Mouse (Mus musculus): ENCODE results near the gene Kcnab3. TPM values are rescaled to one million over a fixed set of nuclear protein-coding genes. Genes with fewer than 3 reads are reported as not detected.
A peak's percentile ranks its signal among the peaks of the same experiment; 100 is the strongest.

The Kcnab3 gene
- total RNA-seq, 1 experiment from 2014 or later = 2.0 TPM

DNA sequence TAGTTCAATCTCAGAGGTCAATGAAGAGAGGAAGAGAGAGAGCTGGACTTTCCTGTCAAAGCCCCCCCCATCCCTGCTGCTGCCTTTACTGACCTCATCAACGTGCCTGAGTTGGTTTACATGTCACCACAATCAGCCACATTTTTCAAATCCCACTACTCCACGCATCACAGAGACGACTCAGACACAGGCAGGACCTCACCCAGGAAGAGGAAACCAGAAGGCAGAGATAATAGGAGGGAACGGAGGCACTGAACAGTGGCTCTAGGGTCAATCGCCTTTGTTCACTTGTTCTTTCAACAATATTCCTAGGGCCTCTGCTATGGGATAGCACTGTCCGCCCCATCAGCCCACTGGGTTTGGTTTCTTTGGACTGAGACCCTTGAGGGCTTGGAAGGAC, 1.6 kb downstream of the Kcnab3 start:
- no peak for ATAC-seq (replicated peaks; ENCODE audit: insufficient number of reproducible peaks, low FRiP score, low TSS enrichment, poor library complexity, severe bottlenecking)

DNA sequence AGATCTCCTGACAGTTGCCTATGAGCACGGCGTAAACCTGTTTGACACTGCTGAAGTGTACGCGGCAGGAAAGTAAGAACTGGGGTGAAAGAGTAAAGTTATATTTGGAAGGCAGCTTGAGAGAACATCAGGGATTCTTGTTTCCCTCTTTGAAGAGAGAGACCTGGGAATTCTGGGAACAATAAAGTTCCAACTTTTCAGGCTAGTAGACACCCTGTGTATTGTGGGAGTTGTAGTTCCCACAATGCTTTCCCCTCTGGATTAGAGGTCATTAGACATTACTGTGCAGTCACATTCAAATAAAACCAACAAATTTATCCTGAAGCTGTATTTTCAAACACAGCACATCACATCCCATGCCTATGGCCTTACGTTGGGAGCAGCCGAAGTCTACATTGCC, 2.5 kb downstream of the Kcnab3 start:
- no peak for ATAC-seq (replicated peaks; ENCODE audit: insufficient number of reproducible peaks, low FRiP score, low TSS enrichment, poor library complexity, severe bottlenecking)

GRCm38 (mm10) chr11:69331152-69331551, 5.1 kb downstream of the Kcnab3 start:
- no peak for ATAC-seq (replicated peaks; ENCODE audit: insufficient number of reproducible peaks, low FRiP score, low TSS enrichment, poor library complexity, severe bottlenecking)

DNA sequence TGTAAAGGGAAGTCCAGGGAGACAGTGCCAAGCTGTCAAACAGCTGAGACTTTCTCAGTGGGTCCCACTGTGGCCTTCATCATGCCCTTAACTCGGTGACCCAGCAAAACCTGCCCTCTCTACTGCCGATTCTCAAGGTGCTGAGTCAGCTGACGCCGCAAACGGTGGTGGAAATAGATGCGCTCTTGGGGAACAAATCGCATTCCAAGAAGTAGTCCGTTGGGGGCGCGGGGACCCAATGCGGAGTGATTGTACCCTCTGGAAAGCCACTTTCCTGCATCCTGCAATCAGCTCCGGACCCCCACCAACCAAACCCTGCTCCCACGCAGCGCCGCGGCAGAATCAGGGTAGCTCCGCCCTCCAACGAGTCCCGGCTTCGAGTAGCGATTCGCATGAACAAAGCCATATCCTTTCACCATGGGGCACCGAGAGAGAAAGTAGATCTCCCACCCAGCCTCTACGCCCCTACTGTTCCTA, 5.9 kb downstream of the Kcnab3 start:
- peak; percentile 72 for ATAC-seq (replicated peaks; ENCODE audit: insufficient number of reproducible peaks, low FRiP score, low TSS enrichment, poor library complexity, severe bottlenecking)

- no peak for ATAC-seq (replicated peaks; ENCODE audit: insufficient number of reproducible peaks, low FRiP score, low TSS enrichment, poor library complexity, severe bottlenecking)
Measured at GRCm38 (mm10) chr11:69332713-69333253, 6.7 kb downstream of the Kcnab3 start.

- no peak for ATAC-seq (replicated peaks; ENCODE audit: insufficient number of reproducible peaks, low FRiP score, low TSS enrichment, poor library complexity, severe bottlenecking)
Measured at GRCm38 (mm10) chr11:69333922-69334321, 7.9 kb downstream of the Kcnab3 start.

DNA sequence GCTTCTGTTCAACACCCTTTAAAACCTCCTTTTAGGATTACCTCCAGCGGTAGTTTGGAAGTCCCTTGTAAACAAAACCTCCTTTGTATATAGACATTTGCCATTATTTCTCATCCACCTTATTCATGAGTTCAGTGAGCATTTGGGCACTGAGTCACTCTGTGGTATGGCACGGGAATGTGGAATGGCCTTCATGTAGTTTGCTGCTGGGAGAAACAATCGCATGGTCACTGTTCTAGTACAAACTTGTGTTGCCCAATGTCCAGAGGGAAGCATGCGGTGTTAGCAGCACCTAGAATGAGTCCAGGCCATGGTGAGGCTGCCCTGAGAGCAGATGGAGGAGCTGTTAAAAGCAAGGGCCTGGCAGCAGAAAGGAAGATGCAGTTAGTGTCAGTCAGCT, 8.7 kb downstream of the Kcnab3 start:
- no peak for ATAC-seq (replicated peaks; ENCODE audit: insufficient number of reproducible peaks, low FRiP score, low TSS enrichment, poor library complexity, severe bottlenecking)

GRCm38 (mm10) chr11:69340161-69341131, 14.4 kb downstream of the Kcnab3 start, which contains the start of gene Rnf227:
Gene Rnf227, plus strand, starts transcription at chr11:69340461.
- ATAC-seq (replicated peaks; ENCODE audit: insufficient number of reproducible peaks, low FRiP score, low TSS enrichment, poor library complexity, severe bottlenecking) = peak; percentile 34

DNA sequence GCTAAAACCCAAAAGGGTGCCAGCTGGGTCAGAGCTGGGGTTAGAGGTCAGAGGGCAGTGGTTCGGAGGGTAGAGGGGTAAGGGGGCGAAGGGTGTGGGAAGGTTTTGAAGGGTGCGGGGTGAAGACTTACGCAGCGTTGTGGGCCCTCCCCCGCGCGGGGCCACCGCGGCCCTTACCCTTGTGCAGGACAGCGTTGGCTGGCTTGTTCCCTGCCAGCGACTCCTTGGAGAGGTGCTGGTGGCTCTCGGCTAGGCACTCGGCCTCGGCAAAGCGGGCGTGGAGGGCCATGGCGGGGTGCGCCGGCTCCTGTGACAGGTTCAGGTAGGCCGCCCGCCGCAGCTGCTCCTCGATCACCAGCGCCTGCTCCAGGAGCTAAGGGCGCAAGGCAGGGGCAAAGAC, 20.4 kb downstream of the Kcnab3 start:
- no peak for ATAC-seq (replicated peaks; ENCODE audit: insufficient number of reproducible peaks, low FRiP score, low TSS enrichment, poor library complexity, severe bottlenecking)

GRCm38 (mm10) chr11:69356544-69356943, 30.5 kb downstream of the Kcnab3 start:
- ATAC-seq (replicated peaks; ENCODE audit: insufficient number of reproducible peaks, low FRiP score, low TSS enrichment, poor library complexity, severe bottlenecking) = no peak

DNA sequence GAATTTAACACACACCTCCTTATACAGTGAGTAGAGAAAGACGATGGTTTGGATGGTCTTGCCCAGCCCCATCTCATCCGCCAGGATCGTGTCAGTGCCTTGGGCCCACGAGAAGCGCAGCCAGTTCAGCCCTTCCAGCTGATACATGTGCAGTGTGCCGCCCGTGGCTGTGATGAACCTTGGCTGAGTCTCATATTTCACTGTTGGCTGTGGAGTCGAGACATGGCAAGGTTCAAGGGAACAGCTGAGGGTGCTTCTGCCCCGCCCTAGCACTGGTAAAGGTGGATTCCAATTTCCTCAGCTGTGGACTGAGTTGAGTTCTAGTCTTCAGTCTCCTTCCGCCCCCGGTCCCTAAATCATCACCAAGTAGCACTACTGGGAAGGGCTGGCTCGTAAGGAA, 31.6 kb downstream of the Kcnab3 start:
- no peak for ATAC-seq (replicated peaks; ENCODE audit: insufficient number of reproducible peaks, low FRiP score, low TSS enrichment, poor library complexity, severe bottlenecking)

DNA sequence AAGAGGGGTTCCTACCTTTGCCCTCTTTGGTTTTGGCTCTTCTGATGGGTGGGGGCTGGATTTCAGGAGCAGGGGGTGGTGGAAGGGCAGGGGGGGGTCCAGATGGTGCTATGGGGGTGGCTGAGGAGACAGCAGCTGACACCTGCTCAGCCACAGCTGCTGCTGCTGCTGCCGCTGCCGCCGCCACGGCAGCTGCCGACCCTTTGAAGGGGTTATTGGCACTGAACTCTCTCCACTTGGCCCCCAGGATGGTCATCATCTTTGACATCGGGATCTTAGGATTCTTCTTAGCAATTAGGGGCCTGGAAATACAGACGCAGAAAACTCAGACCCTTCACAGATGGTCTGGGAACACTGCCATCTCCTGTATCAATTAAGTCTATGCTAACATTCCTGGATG, 36.0 kb downstream of the Kcnab3 start:
- ATAC-seq (replicated peaks; ENCODE audit: insufficient number of reproducible peaks, low FRiP score, low TSS enrichment, poor library complexity, severe bottlenecking) = no peak

- no peak for ATAC-seq (replicated peaks; ENCODE audit: insufficient number of reproducible peaks, low FRiP score, low TSS enrichment, poor library complexity, severe bottlenecking)
Measured at GRCm38 (mm10) chr11:69362479-69362878, 36.4 kb downstream of the Kcnab3 start.

GRCm38 (mm10) chr11:69364376-69364775, 38.3 kb downstream of the Kcnab3 start:
- ATAC-seq (replicated peaks; ENCODE audit: insufficient number of reproducible peaks, low FRiP score, low TSS enrichment, poor library complexity, severe bottlenecking) = no peak

DNA sequence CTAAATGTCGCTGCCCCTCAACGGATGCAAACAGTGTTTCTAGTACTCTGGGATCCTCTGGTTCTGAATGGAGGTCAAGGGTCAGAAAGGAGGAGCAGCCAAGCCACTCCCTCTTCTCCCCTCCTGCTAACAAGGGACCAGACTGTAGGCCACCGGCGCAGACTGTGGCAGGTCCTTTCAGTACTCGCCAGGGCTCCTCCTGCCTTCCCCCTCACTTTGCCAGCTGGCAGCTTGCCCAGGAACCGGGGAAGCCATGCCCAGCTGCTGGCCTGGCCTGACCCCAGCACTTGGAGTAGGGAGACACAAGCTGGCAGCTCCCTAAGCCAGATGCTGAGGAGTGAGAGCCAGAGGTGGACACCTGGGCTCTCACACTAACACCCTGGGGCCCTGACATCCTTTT, 38.9 kb downstream of the Kcnab3 start:
- ATAC-seq (replicated peaks; ENCODE audit: insufficient number of reproducible peaks, low FRiP score, low TSS enrichment, poor library complexity, severe bottlenecking) = no peak

DNA sequence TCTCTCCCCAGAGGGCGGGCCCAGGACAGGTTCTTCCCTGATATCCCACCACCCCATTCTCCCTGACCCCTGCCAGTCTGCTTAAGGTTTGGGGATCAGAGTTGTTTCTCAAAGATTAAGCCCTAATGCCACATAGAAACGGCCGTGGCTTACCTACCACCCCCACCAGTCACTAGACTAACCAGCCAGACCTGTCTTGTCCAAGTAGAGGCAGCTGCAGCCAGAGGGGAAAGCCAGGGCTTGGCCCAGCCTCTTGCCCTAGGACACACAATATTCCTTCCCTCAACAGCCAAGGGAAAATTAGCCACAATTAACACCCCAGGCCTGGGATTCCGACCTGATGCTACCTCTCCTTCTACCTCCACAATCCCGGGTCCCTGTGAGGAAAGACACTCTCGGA, 39.7 kb downstream of the Kcnab3 start:
- no peak for ATAC-seq (replicated peaks; ENCODE audit: insufficient number of reproducible peaks, low FRiP score, low TSS enrichment, poor library complexity, severe bottlenecking)

- peak; percentile 74 for ATAC-seq (replicated peaks; ENCODE audit: insufficient number of reproducible peaks, low FRiP score, low TSS enrichment, poor library complexity, severe bottlenecking)
Measured at GRCm38 (mm10) chr11:69366157-69366854, 40.2 kb downstream of the Kcnab3 start.

- peak; percentile 1; the same call in 1 of the 2 replicates for ATAC-seq (replicated peaks; ENCODE audit: insufficient number of reproducible peaks, low FRiP score, low TSS enrichment, poor library complexity, severe bottlenecking)
Measured at GRCm38 (mm10) chr11:69366855-69367615, 41.0 kb downstream of the Kcnab3 start.

Data from monocyte, adult 5-6 weeks (primary cell).